Mouse (Mus musculus) forebrain, embryonic 15.5 days (tissue): ENCODE measurements at regions not wholly inside any gene's neighbourhood (a gene's known extent, or its start where the extent isn't known, plus 50 kb on each side); places are given as distances from the start of the nearest gene placed in this dataset.

Experiments
- ATAC-seq: fragments of 200-750 bp; cut with Nextera tagmentation; replicated peaks from 2 replicates; pipeline ENCODE4 v1.8.0; 2017; ENCODE audit warnings: mild to moderate bottlenecking, moderate TSS enrichment, moderate library complexity
- H3K27ac ChIP-seq: fragments of 300-500 bp; sonication (generic); replicated peaks from 2 replicates; pipeline ENCODE4 v1.5.1; 2015; ENCODE audit warnings: mild to moderate bottlenecking, inconsistent platforms
- H3K27me3 ChIP-seq: fragments of 300-500 bp; sonication (generic); 2 replicates; pipeline ENCODE4 v1.6.1; 2015; ENCODE audit warnings: inconsistent platforms
- H3K36me3 ChIP-seq: fragments of 300-500 bp; sonication (generic); 2 replicates; pipeline ENCODE4 v1.6.1; 2015; ENCODE audit warnings: mild to moderate bottlenecking, inconsistent platforms
- H3K4me1 ChIP-seq: fragments of 300-500 bp; sonication (generic); 2 replicates; pipeline ENCODE4 v1.6.1; 2015; ENCODE audit warnings: inconsistent platforms
- H3K4me2 ChIP-seq: fragments of 300-500 bp; sonication (generic); replicated peaks from 2 replicates; pipeline ENCODE4 v1.6.1; 2015; ENCODE audit warnings: mild to moderate bottlenecking, inconsistent platforms
- H3K4me3 ChIP-seq: fragments of 300-500 bp; sonication (generic); 2 replicates; pipeline ENCODE4 v1.5.1; 2015; ENCODE audit warnings: mild to moderate bottlenecking, inconsistent platforms
- H3K9ac ChIP-seq: fragments of 300-500 bp; sonication (generic); replicated peaks from 2 replicates; pipeline ENCODE4 v1.6.1; 2015; ENCODE audit warnings: mild to moderate bottlenecking, inconsistent platforms
- H3K9me3 ChIP-seq: fragments of 300-500 bp; sonication (generic); 2 replicates; pipeline ENCODE4 v1.6.1; 2016; ENCODE audit warnings: inconsistent platforms
- WGBS: fragments of 180-500 bp; shearing (Covaris S2); methylation state at CpG from one replicate; pipeline ENCODE4 v1.1.7; 2015; ENCODE audit warnings: mixed read lengths; 5-methylcytosine and 5-hydroxymethylcytosine counted together

DNA sequence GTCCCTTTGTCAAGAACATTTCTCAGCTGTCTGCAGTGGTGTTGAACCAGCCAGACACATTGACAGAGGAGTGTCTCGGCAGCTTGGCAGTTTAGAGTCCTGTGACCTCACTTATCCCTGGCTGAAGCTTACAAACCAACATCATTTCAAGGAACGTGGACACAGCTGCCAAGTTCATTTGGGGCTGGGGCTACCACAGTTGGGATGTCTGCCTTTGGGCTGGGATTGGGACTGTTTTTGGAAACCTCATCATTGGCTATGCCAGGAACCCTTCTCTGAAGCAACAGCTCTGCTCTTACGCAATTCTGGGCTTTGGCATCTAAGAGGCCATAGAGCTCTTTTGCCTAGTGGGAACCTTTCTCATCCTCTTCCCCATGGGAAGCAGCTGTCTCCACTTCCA is 200.4 kb downstream of the Gm15262 start:
- Histone ChIP-seq H3K4me1 (no peaks in the 10 kb centered on the region), H3K9ac (no peak overlapping the region), H3K9me3 (no peaks in the 10 kb centered on the region), H3K36me3 (no peaks in the 10 kb centered on the region), H3K27me3 (no peaks in the 10 kb centered on the region), H3K4me2 (no peak overlapping the region), H3K4me3 (no peak overlapping the region), H3K27ac (no peak overlapping the region)
- 82% methylated on average over 3 of the region's 3 CpGs for WGBS
- ATAC-seq = no peak

DNA sequence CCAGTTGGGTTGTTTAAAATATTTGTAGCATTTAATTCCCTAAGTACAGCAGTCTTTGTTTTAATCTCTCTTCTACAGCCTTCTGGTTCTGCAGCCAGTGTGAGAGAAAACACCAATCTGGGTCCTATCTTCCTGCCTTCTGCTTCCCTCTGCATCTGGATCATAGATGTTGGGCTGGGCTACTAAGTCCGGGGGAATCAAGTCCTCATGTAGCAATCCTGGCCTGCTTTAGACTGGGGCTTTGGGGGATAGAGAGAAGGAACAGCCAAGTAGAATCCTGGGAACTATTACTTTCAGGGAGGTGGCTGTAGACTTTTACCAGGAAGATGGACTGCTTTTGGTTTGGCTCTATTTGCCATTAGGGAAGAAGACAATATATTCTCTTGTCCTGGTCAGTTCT is 205.5 kb upstream of the Rai2 start:
- Histone ChIP-seq H3K36me3 (no peaks in the 10 kb centered on the region), H3K27me3 (no peaks in the 10 kb centered on the region), H3K27ac (no peak overlapping the region), H3K9me3 (no peaks in the 10 kb centered on the region), H3K9ac (no peak overlapping the region), H3K4me1 (no peaks in the 10 kb centered on the region), H3K4me3 (no peak overlapping the region), H3K4me2 (no peak overlapping the region)
- WGBS = 70% methylated on average over 1 of the region's 1 CpGs
- no peak for ATAC-seq

DNA sequence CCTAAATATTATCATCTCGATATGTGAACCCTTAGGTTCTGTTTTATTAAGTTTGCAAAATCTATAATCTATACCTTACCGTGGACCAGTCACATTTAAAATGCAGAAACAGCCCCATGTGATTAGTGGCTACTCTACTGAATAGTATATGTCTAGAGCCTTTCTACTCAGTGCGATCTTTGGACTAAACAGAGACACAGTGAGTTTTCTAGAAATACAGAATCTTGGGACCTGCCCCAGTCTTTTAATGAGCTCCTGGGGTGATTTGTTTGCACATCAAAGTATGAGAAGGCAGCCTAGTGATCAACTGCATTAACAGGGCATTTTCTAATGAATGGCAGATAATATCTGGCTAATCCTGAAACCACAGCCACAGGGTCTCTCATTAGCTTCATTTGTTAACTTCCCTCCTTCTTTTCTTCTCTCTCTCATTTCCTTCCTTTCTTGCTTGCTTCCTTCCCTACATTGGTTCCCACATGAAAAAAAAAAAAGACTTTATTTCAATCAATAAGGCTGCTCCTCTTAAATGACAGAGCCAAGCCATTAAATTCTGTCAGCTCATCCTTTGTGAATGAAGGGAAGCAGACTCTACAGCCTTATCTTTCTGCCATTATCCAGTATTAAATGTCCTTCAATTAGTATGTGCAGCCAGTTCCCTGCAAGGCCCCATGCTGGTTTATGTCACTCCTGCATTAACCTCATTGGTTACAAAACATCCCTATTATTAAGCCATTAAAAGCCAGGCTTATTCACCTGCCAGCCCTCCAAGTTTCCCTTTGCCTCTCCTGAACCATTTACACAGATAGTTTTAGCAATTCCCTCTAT is 193.2 kb upstream of the Rai2 start:
- Histone ChIP-seq H3K36me3 (no peaks in the 10 kb centered on the region), H3K4me1 (no peaks in the 10 kb centered on the region), H3K9ac (no peak overlapping the region), H3K4me3 (no peak overlapping the region), H3K9me3 (no peaks in the 10 kb centered on the region), H3K27ac (no peak overlapping the region), H3K4me2 (no peak overlapping the region), H3K27me3 (no peaks in the 10 kb centered on the region)
- ATAC-seq = 0 out of 2 replicates have a peak, but pooled peaks have one; percentile 46
- WGBS = 27% methylated on average over 3 of the region's 3 CpGs

DNA sequence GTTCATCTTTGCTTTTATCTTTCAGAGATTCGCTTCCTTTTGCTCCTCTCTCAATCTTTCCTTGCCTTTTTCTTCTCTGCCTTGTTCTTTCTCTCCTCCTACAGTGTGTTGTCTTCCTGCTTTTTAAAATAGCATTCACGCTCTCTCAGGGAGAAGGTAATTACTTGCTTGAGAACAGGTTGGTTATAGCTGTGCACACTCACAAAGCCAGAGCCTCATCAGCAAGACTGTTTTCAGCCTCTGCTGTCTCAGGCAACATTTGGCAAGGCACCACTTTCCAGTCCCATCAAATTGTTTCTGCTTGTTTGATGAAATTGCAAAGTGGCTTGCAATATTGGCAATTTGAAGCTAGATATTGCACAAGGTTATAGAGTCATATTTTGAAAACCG is 192.6 kb upstream of the Rai2 start:
- no peak overlapping the region for H3K9ac ChIP-seq
- no peak overlapping the region for H3K4me2 ChIP-seq
- no peaks in the 10 kb centered on the region for H3K36me3 ChIP-seq
- no peak overlapping the region for H3K27ac ChIP-seq
- no peaks in the 10 kb centered on the region for H3K4me1 ChIP-seq
- H3K27me3 ChIP-seq = no peaks in the 10 kb centered on the region
- H3K9me3 ChIP-seq = no peaks in the 10 kb centered on the region
- ATAC-seq = no peak
- H3K4me3 ChIP-seq = no peak overlapping the region
- 42% methylated on average over 3 of the region's 3 CpGs for WGBS

DNA sequence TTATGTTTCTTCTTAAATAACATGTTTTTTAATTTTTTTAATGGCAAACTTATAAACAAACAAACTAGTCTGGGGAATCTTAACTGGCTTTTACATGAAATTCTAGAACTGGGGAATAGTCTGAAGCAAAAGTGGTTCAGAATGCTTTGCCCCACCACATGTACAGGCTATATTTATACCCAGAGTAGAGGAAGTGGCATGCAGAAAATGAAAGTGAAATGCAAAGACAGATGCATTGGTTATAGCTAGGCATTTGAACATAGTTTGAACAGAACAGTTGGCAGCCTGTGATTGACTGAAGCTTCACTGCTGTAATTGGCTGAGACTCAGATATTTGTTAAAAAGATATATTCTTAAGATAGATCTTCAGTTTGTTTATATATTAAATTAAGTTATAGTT is 179.6 kb upstream of the Rai2 start:
- no peak for ATAC-seq
- Histone ChIP-seq H3K4me2 (no peak overlapping the region), H3K9me3 (no peaks in the 10 kb centered on the region), H3K27me3 (no peaks in the 10 kb centered on the region), H3K4me3 (no peak overlapping the region), H3K27ac (no peak overlapping the region), H3K4me1 (no peaks in the 10 kb centered on the region), H3K36me3 (no peaks in the 10 kb centered on the region), H3K9ac (no peak overlapping the region)

DNA sequence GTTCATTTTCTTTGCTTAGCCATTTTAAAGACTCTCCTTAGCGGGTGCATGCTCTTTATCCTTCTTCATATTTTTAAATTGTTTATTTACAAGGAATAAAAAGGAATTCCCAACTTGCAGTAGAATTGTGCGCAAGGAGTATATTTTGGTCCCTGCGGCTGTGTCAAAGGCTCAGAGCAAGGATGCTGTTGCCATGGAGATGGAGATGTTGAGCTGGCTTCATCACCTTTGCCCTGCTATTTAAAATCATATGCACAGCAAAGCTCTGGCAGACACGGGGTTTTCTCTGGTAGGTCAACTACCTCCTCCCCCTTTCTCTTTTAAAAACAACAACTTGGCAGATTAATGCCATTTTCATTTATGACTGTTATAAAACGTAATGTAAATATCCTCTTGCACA is 160.0 kb upstream of the Rai2 start:
- no peak overlapping the region for H3K27ac ChIP-seq
- H3K9ac ChIP-seq = no peak overlapping the region
- no peak overlapping the region for H3K4me2 ChIP-seq
- H3K27me3 ChIP-seq = no peaks in the 10 kb centered on the region
- H3K4me3 ChIP-seq = no peak overlapping the region
- H3K9me3 ChIP-seq = no peaks in the 10 kb centered on the region
- H3K36me3 ChIP-seq = no peaks in the 10 kb centered on the region
- WGBS = 39% methylated on average over 5 of the region's 5 CpGs
- ATAC-seq = no peak
- no peaks in the 10 kb centered on the region for H3K4me1 ChIP-seq

DNA sequence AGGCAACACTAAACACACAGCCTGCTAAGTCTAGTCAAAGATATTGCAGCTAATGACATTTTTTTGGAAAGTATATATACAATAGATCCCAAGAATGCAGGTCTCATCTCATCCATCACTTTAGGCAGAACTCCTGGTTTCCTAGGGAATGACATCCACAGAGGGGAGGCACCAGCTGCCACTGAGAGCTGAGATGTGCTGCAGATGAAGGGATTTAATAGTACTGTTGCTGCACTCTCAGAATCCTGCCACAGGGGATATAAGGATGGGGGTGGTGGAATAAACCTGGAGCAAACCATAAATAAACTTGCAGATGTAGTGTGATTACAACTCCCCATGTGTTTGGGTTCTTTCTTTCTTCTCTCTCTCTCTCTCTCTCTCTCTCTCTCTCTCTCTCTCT is 158.4 kb upstream of the Rai2 start:
- no peak overlapping the region for H3K4me2 ChIP-seq

DNA sequence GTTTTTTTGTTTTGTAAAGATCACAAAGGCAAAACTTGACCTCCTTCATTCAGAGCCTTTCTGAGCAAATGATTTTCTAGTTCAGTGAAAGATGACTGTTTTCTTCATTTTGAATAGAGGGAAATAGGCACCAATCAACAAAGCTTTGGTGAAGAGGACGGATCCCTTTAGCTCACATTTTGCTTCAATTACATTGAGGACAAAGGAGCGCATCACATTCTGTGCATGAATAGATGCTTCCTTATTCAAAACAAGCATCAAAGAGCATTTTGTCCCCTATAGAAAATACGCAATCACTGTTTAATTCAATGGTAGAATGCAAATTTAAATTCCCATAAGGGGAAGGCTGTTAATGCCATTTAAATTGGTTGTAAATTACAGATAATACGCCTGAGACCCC is 150.4 kb upstream of the Rai2 start:
- H3K27me3 ChIP-seq = no peaks in the 10 kb centered on the region
- H3K4me1 ChIP-seq = no peaks in the 10 kb centered on the region
- H3K4me2 ChIP-seq = no peak overlapping the region
- H3K36me3 ChIP-seq = no peaks in the 10 kb centered on the region
- 0 out of 2 replicates have a peak, but pooled peaks have one; percentile 29 for ATAC-seq
- H3K4me3 ChIP-seq = no peak overlapping the region
- 38% methylated on average over 4 of the region's 4 CpGs for WGBS
- no peak overlapping the region for H3K27ac ChIP-seq
- no peak overlapping the region for H3K9ac ChIP-seq
- no peaks in the 10 kb centered on the region for H3K9me3 ChIP-seq

More for the DNA sequence above, 158.4 kb upstream of the Rai2 start:
- H3K36me3 ChIP-seq = no peaks in the 10 kb centered on the region
- ATAC-seq = no peak
- H3K4me1 ChIP-seq = no peaks in the 10 kb centered on the region
- no peak overlapping the region for H3K27ac ChIP-seq
- no peaks in the 10 kb centered on the region for H3K9me3 ChIP-seq
- no peak overlapping the region for H3K4me3 ChIP-seq
- no peaks in the 10 kb centered on the region for H3K27me3 ChIP-seq
- no peak overlapping the region for H3K9ac ChIP-seq

DNA sequence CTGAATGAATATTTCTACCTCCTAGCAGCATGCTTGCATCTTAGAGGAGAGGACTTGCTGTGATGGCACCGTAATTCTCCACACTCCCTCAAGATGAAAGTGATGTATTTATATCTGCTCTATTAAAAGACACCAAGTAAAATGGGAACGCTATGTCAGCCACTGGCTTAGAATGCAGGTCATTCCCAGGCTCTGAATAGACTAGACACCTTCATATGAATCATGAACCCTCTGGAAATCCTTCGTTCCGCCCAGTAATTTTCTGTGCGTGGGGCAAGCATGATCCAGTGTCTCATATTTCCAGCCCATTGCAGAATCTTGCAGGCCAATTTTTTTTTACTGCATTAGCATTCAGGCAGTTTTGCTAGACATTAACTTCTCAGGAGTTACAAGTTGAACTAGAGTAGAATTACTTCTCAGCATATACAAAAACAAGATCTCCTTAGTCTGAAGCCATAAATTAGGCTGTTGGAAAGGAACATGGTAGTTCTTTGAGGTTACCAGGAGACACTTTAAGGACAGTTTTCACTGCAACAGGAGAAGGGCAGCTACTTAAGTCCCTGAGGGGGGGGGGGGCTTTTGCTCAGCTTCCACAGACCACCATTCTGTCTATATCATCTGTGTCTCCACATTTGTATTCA is 134.7 kb upstream of the Rai2 start:
- no peak overlapping the region for H3K4me3 ChIP-seq
- no peak overlapping the region for H3K9ac ChIP-seq
- no peaks in the 10 kb centered on the region for H3K4me1 ChIP-seq
- H3K36me3 ChIP-seq = no peaks in the 10 kb centered on the region
- H3K4me2 ChIP-seq = no peak overlapping the region
- ATAC-seq = no peak
- H3K9me3 ChIP-seq = no peaks in the 10 kb centered on the region
- H3K27ac ChIP-seq = no peak overlapping the region
- no peaks in the 10 kb centered on the region for H3K27me3 ChIP-seq
- 87% methylated on average over 5 of the region's 5 CpGs for WGBS

DNA sequence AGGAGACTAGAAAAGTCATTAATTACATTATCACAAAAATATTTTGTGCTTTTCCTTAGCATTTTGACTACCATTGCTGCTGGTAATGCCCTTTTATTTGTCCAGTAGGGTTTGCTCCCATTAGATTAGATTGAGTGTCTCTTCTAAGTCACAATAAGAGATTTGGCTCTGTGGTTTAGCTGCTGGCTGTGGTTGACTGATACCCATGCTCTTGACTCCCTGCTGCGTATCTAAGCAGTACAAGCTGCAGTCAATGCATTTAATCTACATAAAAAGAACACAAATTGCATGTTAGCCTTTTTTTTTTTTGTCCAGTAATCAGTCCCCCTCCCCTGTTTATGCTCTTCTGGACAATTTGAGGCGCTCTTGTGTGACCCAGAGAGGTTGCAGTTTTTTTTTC is 133.0 kb upstream of the Rai2 start:
- no peak for ATAC-seq
- Histone ChIP-seq H3K4me2 (no peak overlapping the region), H3K36me3 (no peaks in the 10 kb centered on the region), H3K9me3 (no peaks in the 10 kb centered on the region), H3K4me1 (no peaks in the 10 kb centered on the region), H3K27ac (no peak overlapping the region), H3K4me3 (no peak overlapping the region), H3K9ac (no peak overlapping the region), H3K27me3 (no peaks in the 10 kb centered on the region)
- 55% methylated on average over 2 of the region's 2 CpGs for WGBS

DNA sequence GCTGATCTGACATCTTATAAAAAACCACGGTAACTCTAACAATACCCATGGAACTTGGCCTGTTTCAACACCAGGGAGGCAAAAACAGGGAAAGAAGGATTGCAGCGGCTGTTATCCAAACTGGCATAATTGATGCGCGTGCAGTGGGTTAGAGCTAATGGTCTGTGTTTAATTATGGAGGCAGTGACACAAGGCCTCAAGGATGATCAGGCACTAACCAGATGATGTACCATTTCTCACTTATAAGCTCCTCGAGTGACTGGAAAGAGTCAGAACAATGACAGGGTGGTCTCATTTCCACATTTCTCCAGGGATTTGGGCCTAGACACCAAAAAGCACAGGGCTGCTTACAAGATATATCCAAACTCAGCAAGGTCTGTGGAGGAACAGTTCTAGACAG is 83.0 kb upstream of the Rai2 start:
- Histone ChIP-seq H3K9ac (no peak overlapping the region), H3K27me3 (no peaks in the 10 kb centered on the region), H3K9me3 (no peaks in the 10 kb centered on the region), H3K36me3 (no peaks in the 10 kb centered on the region), H3K27ac (no peak overlapping the region), H3K4me1 (no peaks in the 10 kb centered on the region), H3K4me2 (no peak overlapping the region), H3K4me3 (no peak overlapping the region)
- ATAC-seq = no peak; the same call in 1 of the 2 replicates
- WGBS = 55% methylated on average over 5 of the region's 5 CpGs

DNA sequence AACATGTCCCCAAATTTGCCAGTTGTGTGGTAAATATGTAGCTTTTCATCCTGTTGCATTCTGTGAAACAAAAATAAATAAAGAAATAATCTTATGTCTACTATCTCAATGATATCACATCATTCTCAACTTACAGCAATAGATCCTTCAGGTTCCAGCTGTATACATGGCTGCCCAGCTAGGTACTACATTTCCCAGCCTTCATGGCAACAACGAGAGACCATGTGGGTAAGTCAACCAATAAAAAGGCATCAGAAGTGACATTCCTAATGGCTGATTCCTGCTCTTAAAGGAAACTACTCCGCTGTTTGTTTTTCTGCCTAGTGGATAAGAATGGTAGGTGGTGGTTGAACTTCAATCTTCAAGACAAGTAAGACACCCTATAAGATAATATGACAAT is 82.5 kb upstream of the Rai2 start:
- H3K27me3 ChIP-seq = no peaks in the 10 kb centered on the region
- H3K27ac ChIP-seq = no peak overlapping the region
- H3K9ac ChIP-seq = no peak overlapping the region
- H3K4me3 ChIP-seq = no peak overlapping the region
- 84% methylated on average over 2 of the region's 2 CpGs for WGBS
- peak; percentile 85 for ATAC-seq
- H3K9me3 ChIP-seq = no peaks in the 10 kb centered on the region
- no peaks in the 10 kb centered on the region for H3K4me1 ChIP-seq
- no peaks in the 10 kb centered on the region for H3K36me3 ChIP-seq
- H3K4me2 ChIP-seq = no peak overlapping the region

DNA sequence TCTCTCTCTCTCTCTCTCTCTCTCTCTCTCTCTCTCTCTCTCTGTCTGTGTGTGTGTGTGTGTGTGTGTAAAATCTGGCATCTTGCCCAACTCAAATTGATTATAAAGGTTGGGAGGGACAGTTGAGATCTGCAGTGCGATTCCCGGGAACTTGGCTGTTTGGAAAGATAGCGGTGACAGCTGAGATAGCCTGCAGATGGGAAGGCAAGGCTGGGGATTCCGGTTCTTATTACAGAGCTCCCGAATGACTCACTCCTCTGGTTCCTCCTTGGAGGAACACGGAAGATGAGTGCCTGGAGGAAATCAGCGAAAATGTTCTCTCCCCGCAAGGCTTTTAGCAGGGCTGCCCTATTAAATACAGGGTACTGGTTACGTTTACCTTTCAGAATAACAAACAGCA is 81.2 kb upstream of the Rai2 start:
- 0 out of 2 replicates have a peak, but pooled peaks have one; percentile 35 for ATAC-seq
- 64% methylated on average over 9 of the region's 9 CpGs for WGBS
- no peak overlapping the region for H3K4me2 ChIP-seq
- no peaks in the 10 kb centered on the region for H3K36me3 ChIP-seq
- H3K27ac ChIP-seq = no peak overlapping the region
- no peaks in the 10 kb centered on the region for H3K27me3 ChIP-seq
- no peaks in the 10 kb centered on the region for H3K9me3 ChIP-seq
- no peak overlapping the region for H3K9ac ChIP-seq
- no peaks in the 10 kb centered on the region for H3K4me1 ChIP-seq
- H3K4me3 ChIP-seq = no peak overlapping the region
